Mouse (Mus musculus) heart, adult 8-10 months (tissue): Measurements from ENCODE around the gene Tbc1d16. TPM values are rescaled to one million over a fixed set of nuclear protein-coding genes. Genes with fewer than 3 reads are reported as not detected.
A peak's percentile ranks its signal among the peaks of the same experiment; 100 is the strongest.

Experiments used
- DNase-seq: peaks from one replicate; pipeline ENCODE4 v3.0.0; 2022; ENCODE audit warnings: low spot score
- total RNA-seq, 4 experiments: library from RNA; stranded (reverse); gene quantifications; 2 replicates each; pipeline ENCODE4 v1.2.4; 2022

Tbc1d16 gene
- total RNA-seq, 4 experiments from 2014 or later, result 60.3 to 72.2 (median 64.4) TPM

DNA sequence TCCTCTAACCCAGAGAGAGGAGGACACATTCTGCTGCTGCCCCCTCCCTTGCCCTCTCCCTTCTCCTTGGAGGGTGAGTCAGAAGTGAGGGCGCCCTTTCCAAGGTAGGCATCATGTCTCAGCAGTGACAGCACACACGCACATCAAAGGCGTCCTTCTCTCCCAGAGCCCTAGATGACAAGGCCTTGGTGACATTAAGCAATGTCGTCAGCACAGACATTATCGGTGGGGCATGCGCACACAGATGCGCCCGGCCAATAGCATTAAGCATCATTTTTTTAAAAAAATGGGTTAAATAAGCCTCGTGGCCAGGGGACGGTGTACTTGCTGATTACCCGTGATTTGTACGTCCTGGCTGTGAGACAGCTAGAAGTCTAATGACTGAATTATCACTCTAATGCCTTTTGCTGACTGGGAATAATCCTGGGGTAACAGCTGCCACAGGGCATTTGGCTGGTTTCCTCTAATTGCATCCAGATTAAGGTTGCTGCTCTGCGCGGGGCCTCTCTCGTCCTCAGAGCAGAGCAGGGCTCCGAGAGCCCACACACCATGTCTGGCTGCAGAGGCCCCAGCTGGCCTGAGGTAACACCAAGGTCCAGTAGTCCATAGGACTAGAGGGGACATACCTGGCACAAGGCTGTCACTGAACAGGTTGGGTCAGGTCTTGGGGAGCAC is 83.4 kb downstream of the Tbc1d16 start:
- no peak for DNase-seq

DNA sequence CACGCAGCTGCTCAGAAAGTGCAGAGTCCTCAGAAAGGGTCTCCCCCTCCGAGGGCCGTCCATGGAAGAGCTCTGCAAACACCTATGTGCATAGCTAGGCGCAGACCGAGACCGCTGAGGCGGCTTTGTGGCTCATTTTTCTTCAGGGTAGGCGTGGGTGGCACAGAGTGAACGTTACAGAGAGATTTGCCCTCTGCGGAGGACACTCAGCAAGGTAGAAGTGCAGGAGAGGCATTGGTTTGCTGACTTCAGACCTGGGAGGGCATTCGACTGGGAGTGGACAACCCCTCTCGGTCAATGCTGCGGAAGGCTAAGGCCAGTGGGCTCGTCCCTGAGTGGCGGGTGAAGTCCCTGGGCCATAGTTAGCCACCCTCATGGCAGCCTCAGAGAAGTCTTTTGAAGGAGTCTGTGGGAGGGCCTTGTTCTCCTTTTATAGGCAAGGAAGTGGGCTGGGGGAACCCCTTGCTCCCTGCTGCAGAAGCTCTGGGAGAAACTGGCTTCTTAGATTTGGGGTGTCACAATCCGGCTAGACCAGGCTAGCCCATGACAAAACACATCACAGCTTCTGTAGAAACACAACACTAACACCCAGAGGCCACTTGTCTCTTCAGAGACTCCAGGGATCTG is 84.8 kb downstream of the Tbc1d16 start:
- DNase-seq, result no peak

DNA sequence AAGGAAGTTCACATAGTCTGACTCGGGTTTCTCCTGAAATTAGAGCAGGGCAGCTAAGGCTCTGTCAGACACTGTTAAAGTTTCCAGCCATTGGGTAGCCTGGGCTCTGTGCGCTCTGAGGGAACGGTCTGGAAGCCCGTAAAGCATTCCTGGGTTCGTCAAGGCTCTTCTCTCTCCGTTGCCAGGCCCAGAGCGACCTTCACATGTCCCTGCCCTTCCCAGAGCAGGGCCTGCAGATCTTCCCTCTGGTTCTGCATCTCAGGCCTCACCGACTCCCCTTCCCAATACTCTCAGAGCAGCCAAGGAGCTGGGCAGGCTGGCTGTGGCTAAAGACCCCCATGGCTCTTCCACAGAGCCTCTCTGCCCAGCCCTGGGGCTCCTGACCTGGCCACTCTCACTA is 85.7 kb downstream of the Tbc1d16 start:
- DNase-seq, result no peak

DNA sequence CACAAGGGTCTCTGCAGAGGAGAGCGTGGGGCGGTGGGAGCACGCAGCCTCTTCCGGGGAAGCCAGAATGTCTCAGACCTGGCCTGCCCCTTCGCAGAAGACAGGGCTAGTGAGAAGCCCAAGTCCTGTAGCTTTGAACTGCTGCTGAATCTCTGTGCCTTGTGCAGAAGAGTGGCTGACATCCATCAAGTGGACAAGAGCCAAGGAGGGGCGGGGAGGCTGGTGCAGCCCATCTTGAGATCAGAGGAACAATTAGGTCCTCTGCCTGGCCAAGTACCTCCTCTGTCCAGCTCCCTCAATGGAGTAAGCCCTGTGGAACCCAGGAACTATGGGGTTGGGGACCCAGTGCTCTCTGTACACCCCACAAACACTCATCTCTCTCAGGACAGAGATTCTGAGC is 89.3 kb downstream of the Tbc1d16 start:
- no peak for DNase-seq

DNA sequence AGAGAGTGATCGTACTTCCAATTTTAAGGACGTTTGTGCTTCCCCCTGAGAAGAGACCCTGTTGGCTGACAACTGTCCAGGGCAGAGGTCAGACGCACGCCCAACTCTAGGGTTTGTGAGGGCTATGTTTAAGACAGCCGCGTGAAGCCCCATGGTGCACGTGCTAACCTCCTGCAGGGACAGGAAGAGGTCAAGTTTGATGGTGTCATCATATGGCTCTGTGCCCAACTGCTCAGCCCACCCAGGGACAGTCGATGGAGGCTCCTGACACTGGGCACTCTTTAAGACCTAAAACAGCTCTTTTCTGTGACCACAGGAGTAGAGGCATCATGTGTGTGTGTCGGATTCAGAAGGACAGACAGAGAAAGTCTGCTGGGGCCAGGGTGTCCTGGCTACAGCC is 90.1 kb downstream of the Tbc1d16 start:
- no peak for DNase-seq

DNA sequence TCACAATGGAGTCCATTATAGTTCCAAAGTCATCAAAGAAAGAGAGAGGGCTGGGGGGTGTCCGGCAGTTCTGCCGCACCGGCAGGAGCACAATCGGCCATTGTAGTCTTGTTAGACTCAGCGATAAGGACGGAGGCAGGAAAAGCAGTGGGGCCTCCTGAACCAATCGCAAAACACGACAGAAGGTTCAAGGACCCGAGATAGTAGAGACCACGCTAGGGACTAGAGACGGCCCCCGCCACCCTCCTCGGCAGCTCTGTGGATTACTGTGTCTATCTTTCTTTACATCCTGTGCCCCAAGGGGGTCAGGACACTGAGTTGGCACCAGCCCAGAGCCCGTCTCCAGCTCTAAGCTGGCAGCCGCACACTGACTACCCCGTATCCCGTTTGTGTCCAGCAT is 93.7 kb downstream of the Tbc1d16 start:
- DNase-seq, result no peak

DNA sequence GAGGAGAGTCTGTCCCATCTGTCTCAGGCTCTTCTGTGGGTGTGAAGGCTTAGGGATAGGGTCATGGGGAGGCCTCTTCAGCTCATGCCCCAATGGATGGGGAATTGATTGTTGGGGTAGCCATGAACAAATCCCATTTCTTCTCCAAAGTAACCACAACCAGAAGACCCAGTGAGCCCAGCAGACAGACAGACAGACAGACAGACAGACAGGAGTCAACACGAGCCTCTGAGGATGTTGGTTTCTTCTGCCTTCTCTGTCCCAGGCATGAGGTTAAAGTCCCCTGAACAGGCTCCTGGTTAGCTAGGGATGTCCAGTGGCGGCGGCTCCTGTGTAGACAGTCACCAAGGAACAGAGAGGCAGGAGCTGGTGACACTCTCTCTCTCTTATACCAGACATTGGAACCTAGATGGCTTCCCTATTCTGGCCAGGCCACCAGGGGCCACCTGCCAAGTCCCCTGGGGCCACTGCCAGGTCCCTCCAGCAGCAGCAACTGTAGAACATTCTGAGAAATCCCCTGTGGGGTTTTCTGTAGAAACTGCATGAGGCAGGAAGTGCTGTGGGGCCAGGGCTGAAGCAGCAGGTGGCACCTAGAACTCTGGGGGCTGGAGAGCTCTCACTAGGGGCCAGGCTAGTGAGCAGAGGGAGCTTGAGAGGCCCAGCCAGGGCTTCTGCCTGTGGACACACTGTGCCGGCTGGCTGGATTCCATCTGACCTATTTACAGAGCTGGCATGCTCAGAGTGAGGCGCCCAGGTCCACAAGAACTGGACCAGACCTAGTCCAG is 94.7 kb downstream of the Tbc1d16 start:
- DNase-seq, result peak; percentile 60

DNA sequence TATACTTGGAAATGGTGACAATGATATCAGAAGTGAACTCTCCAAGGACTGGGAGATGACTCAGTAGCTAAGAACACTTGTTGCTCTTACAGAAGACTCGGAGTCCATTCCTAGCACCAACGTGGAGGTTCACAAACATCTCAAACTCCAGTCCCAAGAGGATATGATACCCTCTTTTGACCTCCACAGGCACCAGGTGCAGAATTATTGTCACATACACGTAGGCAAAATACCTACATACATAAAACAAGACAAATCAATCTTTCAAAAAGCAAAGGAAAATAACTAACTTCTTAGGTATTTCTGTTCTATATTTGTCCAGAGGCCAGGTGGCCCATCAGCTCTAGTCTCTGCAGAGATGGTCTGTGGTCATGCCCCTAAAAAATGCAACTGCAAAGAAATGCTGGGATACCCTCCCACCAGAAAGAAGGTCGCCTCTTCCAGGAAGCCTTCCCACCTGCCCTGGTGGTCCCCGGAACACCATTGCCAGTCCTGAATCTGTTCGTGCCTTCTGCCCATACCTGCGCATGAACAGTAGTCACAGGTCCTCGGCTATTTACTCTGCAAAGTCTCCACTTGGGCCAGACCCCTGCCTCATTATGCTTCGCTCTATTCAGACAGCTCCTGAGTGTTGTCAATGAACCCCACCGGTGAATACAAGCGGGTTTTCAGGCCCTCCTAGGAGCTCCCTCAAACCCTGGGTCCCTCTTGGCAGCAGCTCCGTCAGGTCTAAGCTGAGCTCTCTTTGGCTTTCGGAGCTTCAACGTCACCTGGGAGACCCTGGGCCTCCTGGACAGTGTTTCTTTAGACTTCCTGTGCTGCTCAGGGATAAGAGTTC is 95.9 kb downstream of the Tbc1d16 start:
- DNase-seq, result no peak

DNA sequence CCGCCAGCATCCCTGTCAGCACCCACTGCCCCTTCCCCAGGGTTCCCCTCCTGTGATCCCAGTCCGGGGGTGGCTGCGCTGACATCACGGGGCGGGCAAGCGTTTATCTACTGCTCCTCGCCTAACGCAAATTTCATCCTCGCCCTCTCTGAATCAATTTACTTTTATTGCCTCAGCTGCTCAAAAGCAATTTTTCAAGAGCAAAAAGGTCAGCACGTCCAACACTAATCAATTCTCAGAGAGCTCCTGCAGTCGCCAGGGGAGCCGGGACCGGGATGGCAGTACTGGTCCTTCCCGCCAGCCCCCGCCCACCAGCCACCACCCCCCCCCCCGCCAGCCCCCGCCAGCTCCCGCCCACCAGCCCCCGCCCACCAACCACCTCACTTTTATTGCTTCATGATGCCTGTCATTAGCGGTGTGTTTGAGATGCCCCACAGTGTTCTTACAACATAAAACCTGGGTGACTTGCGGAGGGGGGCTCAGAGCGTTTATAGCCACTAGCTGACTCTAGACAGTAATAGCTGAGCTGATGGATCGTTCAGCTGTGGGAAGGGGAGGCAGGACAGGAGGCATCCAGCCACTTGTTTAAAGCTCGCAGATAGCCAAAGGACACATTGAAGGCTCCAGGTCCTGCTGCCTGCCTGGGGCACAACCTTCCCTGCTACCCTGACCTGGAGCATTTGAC is 98.1 kb downstream of the Tbc1d16 start:
- DNase-seq, result no peak

DNA sequence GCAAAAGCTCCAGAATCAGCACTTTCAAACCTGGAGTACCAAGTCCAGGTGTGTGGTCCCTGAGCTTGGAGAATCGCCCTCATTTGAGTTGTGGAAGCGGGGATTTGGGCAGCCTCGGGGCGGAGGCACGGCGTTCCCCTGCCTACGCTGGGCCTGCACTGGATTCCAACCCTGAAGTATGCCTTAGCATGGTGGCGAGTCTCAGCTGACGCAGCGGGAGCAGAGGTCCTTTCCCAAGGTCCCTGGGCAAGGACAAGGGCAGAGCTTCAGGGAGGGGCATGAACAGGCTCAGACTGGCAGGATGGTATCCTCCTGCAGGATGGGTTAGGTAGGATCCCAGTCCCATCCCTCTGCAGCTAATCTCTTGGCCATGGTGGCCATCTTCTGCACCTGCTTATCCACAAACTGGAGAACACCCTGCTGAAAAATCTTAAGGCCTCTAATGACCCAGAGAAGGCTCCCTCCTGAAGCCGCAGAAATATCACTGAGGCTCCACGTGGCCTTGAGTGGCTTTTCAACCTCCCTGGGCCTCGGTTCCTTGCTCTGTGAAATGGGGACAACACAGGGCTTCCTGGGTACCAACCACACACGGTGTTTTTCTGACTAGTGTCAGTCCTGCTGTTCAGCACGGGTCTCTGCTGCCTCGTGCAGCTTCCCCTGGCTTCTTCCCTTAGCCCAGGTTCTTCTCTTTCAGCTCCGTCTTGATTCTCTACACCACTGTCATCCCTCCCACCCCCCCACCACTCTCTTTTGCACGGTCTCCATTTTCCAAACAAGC is 98.8 kb downstream of the Tbc1d16 start:
- no peak for DNase-seq

DNA sequence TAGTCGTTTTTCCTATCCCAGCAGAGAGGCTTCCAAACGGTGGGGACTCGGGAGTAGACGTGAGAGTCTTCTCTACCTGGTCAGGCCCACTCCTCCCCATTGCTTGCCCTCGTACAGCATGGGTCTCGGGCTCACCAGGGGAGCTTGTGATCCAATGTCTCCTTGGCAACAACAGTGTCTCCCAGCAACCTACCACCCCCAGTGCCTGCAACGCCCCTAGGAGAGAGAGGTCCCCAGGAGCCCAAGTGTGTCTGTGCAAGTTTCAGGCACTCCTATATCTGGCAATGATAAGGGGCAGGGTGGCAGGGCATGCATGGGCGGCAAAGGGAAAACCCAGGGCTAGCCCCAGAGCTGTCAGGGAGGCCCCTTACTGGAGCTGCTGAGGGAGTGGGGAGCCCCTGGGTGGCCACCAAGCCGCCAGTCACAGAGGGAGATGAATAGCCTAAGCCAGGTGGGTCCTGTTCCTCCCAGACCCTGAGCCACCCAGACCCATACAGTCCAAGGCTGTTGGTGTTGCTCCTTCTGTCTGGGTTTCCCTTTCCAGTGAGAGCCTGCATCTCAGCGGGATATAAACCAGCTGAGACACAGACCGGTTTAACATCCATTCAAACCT is 99.5 kb downstream of the Tbc1d16 start:
- DNase-seq, result no peak

DNA sequence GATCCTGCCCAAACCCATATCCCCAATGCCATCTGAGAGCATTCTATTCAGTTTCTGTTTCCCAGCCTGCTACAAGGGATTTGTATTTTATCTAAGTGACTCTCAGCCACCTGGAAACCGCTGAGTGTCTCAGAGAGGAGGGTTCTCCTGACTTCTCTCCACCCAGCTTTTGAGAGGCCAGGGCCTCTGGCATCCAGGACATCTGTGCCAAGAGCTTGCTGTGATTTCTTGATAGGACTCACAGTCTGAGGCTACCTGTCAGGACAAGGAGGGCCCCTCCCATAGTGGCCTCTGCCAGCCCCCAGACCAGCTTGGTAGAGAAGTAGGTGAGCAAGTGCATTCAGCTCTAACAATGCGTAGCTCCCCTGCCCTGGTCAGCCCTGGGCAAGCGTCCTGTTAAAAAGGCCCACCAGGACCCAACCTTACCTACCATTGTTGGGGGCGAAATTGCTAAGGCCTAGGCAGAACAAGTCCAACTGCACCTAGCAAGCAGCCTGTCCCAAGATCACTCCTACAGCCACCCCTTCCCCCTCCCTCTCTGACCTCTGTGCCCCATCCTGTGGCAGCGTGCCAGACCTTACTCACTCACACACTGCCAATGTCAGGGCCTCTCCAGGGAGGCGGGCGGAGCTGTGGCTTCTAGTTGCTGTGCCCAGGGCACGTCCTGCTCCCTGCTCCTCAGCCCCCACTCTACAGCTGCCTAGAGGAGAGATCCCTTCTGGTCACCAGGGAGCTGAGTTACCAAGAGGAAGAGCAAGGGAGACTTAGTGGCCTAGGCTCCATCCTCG is 100.4 kb downstream of the Tbc1d16 start:
- peak; percentile 61 for DNase-seq

DNA sequence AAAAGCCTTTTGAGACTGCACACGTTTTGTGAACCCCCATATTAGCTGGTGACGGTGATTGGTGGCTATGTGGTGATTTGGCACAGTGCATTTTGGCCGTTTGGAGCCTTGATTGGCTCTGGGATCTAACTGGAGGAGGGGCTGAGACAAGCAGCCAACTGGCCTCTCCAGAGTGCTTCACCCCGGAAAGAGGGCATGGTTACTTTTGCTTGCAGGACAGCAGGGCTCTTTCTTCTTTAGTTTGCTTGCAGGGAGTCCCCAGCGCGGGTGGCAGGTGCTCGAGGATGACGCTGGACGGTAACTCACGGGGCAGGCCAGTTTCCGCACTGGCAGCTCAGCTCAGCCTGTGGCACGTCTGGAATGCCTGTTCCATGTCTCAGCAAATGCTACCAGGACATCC is 101.2 kb downstream of the Tbc1d16 start:
- no peak for DNase-seq

DNA sequence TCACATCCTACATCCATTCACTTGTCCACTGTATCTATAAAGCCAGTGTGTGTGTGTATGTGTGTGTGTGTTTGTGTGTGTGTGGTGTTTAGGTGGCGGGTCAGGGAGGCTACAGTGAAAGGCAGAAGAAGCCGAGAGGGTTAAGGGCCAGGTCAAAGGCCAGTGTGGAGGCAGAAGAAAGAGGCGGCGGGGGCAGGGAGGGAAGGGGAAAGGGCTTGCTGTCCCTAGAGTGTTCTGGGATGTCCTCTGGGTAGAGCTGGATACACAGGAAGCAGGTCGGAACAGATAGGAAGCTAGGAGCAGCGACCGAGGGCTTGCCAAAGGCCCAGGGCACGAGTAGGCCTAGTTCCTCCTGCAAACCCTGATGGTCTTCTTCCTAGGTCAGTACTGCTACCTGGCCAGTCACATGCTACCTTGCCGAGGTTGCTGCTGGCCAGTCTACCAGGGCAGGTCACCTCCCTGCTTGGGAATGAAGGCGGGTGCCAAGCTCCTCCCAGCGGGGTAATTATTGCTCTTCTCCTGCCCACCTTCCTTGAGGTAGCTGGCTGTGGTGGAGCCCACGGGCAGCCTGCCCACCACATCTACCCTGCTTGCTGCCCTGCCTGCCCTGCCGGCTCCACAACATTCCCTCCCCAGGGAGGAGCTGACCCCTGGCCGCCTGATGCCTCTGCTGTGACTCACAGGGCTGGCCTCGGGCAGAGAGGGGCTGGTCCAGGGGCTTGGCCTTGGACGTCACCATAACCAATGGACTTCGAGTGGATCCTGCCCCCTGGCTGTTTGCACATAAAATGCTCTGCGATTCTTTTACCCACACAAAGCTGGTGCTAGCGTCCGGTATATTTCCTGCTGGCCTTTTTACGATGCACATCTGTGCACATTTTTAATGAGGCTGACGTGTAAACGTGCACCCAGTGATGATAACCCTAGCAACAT is 102.1 kb downstream of the Tbc1d16 start:
- DNase-seq, result peak; percentile 88

DNA sequence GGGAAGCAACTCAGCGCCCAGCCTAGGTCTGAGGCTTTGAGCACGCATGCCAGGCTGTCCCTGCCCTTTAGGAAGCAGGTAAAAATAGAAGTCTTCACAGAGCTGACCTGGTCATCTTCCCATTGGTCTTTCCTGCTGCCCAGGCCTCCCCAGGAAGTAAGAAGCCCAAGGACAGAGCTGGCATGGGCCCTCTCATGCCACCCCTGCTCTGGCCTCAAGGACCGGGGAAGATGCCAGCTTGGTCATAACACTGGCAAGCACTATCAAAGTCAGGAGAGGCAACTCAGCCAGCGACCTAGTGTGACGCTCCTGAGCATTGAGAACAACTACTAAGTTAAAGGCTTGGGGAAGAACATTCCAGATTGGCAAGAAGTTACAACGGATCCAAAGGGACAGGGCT is 103.8 kb downstream of the Tbc1d16 start:
- peak; percentile 66 for DNase-seq

DNA sequence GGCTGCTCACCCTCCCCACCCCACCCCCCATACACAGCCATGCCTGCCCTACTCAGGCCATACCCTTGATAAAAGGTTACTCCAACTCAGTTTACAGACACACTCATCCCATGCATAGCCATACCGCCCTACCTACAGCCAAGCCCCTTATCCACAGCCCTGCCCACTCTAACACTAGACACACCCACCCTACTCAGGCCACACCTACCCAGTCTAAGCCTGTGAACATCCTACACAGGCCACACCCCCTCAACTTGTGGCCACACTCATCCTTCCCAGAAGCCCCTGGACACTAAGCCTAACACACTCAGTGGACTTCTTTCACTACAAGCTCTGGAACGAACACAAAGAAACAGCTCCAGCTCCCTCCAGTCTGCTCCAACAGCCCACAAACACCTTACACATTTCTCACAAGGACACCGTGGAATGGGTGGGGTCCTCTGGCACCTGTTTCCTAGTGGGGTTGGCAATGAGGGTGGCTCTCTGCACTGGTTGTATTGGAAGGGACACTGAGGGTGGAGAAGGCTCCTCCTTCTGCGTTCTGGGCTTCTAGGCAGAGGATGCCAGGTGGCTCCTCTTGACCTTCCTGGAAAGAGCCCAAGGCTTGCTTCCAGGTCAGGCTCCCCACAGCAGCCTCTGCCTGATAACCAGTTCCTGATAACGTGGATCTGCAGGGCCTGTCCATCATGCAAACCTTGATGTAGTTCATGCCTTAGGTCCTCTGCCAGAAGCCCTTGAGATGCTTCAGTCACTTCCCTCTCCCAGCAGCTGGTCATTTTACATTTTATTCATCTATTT is 104.6 kb downstream of the Tbc1d16 start:
- DNase-seq, result no peak

DNA sequence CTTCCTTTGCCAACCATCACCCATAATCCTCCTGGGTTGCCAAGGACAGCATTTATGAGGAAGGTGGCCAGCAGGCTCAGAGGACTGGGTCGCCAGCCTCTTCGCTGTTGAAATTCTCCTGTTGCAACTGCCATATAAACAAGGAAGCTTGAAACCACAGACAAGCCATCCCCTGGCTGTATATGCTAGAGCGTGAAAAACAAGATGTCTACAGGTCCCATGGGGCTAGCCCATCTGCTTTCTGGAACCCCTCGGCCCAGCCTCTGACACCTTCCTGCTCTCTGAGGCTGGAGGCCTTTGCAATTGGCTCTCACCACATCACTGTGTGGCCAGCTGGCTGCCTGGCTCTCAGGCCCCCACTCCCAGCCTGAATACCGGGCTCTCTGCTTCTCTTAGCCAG is 105.9 kb downstream of the Tbc1d16 start:
- no peak for DNase-seq
